Mouse (Mus musculus): ENCODE measurements at regions not wholly inside any gene's neighbourhood (a gene's known extent, or its start where the extent isn't known, plus 50 kb on each side); places are given as distances from the start of the nearest gene placed in this dataset.

- no peak for TF ChIP-seq POLR2A (IDR thresholded peaks at IDR 0.05; ENCODE audit: extremely low read depth, insufficient read depth, low read length)
- no peak for TF ChIP-seq CTCF (IDR thresholded peaks at IDR 0.05; ENCODE audit: low read depth, low read length)
- WGBS = 81% methylated on average over 5 of the region's 5 CpGs
- no peak overlapping the region for H3K9ac ChIP-seq (ENCODE audit: low read depth, low read length)
- H3K27ac ChIP-seq (replicated peaks; ENCODE audit: insufficient read depth, low read depth, low read length) = no peak overlapping the region
- H3K4me1 ChIP-seq (ENCODE audit: control insufficient read depth, insufficient read depth, low read length) = no peaks in the 10 kb centered on the region
- no peaks in the 10 kb centered on the region for H3K27me3 ChIP-seq (ENCODE audit: control insufficient read depth, insufficient read depth, low read length)
- H3K36me3 ChIP-seq (ENCODE audit: control insufficient read depth, insufficient read depth, low read length) = no peaks in the 10 kb centered on the region
- no peaks in the 10 kb centered on the region for H3K79me2 ChIP-seq (ENCODE audit: control insufficient read depth, insufficient read depth, low read length)
- no peak for DNase-seq (ENCODE audit: extremely low read depth, low read depth, low spot score)
- H3K4me3 ChIP-seq (ENCODE audit: insufficient read depth, low read depth, low read length) = no peak overlapping the region
Observed at GRCm38 (mm10) chr7:51722420-51722819, 100.6 kb downstream of the Slc17a6 start.

GRCm38 (mm10) chr7:51723955-51724354, 102.1 kb downstream of the Slc17a6 start:
- no peak overlapping the region for H3K27ac ChIP-seq (replicated peaks; ENCODE audit: insufficient read depth, low read depth, low read length)
- H3K27me3 ChIP-seq (ENCODE audit: control insufficient read depth, insufficient read depth, low read length) = no peaks in the 10 kb centered on the region
- H3K4me3 ChIP-seq (ENCODE audit: insufficient read depth, low read depth, low read length) = no peak overlapping the region
- H3K79me2 ChIP-seq (ENCODE audit: control insufficient read depth, insufficient read depth, low read length) = no peaks in the 10 kb centered on the region
- 50% methylated on average over 5 of the region's 5 CpGs for WGBS
- no peaks in the 10 kb centered on the region for H3K36me3 ChIP-seq (ENCODE audit: control insufficient read depth, insufficient read depth, low read length)
- H3K9ac ChIP-seq (ENCODE audit: low read depth, low read length) = no peak overlapping the region
- no peaks in the 10 kb centered on the region for H3K4me1 ChIP-seq (ENCODE audit: control insufficient read depth, insufficient read depth, low read length)
- peak; percentile 1 for DNase-seq (ENCODE audit: extremely low read depth, low read depth, low spot score)
- TF ChIP-seq CTCF (IDR thresholded peaks at IDR 0.05; ENCODE audit: low read depth, low read length) (no peak), POLR2A (IDR thresholded peaks at IDR 0.05; ENCODE audit: extremely low read depth, insufficient read depth, low read length) (no peak)

GRCm38 (mm10) chr7:51736285-51736684, 114.5 kb downstream of the Slc17a6 start:
- Histone ChIP-seq H3K27ac (replicated peaks; ENCODE audit: insufficient read depth, low read depth, low read length) (no peak overlapping the region), H3K4me1 (ENCODE audit: control insufficient read depth, insufficient read depth, low read length) (no peaks in the 10 kb centered on the region), H3K27me3 (ENCODE audit: control insufficient read depth, insufficient read depth, low read length) (no peaks in the 10 kb centered on the region), H3K79me2 (ENCODE audit: control insufficient read depth, insufficient read depth, low read length) (no peaks in the 10 kb centered on the region), H3K4me3 (ENCODE audit: insufficient read depth, low read depth, low read length) (no peak overlapping the region), H3K9ac (ENCODE audit: low read depth, low read length) (no peak overlapping the region), H3K36me3 (ENCODE audit: control insufficient read depth, insufficient read depth, low read length) (no peaks in the 10 kb centered on the region)
- no peak for DNase-seq (ENCODE audit: extremely low read depth, low read depth, low spot score)
- TF ChIP-seq CTCF (IDR thresholded peaks at IDR 0.05; ENCODE audit: low read depth, low read length) = no peak
- TF ChIP-seq POLR2A (IDR thresholded peaks at IDR 0.05; ENCODE audit: extremely low read depth, insufficient read depth, low read length) = no peak
- whole genome bisulfite sequencing = 48% methylated on average over 2 of the region's 2 CpGs

- no peak for TF ChIP-seq POLR2A (IDR thresholded peaks at IDR 0.05; ENCODE audit: extremely low read depth, insufficient read depth, low read length)
- TF ChIP-seq CTCF (IDR thresholded peaks at IDR 0.05; ENCODE audit: low read depth, low read length) = no peak
- H3K79me2 ChIP-seq (ENCODE audit: control insufficient read depth, insufficient read depth, low read length) = no peaks in the 10 kb centered on the region
- H3K27ac ChIP-seq (replicated peaks; ENCODE audit: insufficient read depth, low read depth, low read length) = no peak overlapping the region
- H3K4me3 ChIP-seq (ENCODE audit: insufficient read depth, low read depth, low read length) = no peak overlapping the region
- H3K27me3 ChIP-seq (ENCODE audit: control insufficient read depth, insufficient read depth, low read length) = no peaks in the 10 kb centered on the region
- 88% methylated on average over 5 of the region's 5 CpGs for WGBS
- no peak for DNase-seq (ENCODE audit: extremely low read depth, low read depth, low spot score)
- H3K9ac ChIP-seq (ENCODE audit: low read depth, low read length) = no peak overlapping the region
- no peaks in the 10 kb centered on the region for H3K4me1 ChIP-seq (ENCODE audit: control insufficient read depth, insufficient read depth, low read length)
- no peaks in the 10 kb centered on the region for H3K36me3 ChIP-seq (ENCODE audit: control insufficient read depth, insufficient read depth, low read length)
Observed at GRCm38 (mm10) chr7:51739590-51739989, 117.8 kb downstream of the Slc17a6 start.

GRCm38 (mm10) chr7:51740928-51741327, 119.1 kb downstream of the Slc17a6 start:
- no peak for DNase-seq (ENCODE audit: extremely low read depth, low read depth, low spot score)
- WGBS = 72% methylated on average over 5 of the region's 5 CpGs
- no peak overlapping the region for H3K27ac ChIP-seq (replicated peaks; ENCODE audit: insufficient read depth, low read depth, low read length)

GRCm38 (mm10) chr7:51742720-51743119, 119.1 kb upstream of the Gas2 start:
- Histone ChIP-seq H3K4me1 (ENCODE audit: control insufficient read depth, insufficient read depth, low read length) (no peaks in the 10 kb centered on the region), H3K9ac (ENCODE audit: low read depth, low read length) (no peak overlapping the region), H3K36me3 (ENCODE audit: control insufficient read depth, insufficient read depth, low read length) (no peaks in the 10 kb centered on the region), H3K27me3 (ENCODE audit: control insufficient read depth, insufficient read depth, low read length) (no peaks in the 10 kb centered on the region), H3K4me3 (ENCODE audit: insufficient read depth, low read depth, low read length) (no peak overlapping the region), H3K79me2 (ENCODE audit: control insufficient read depth, insufficient read depth, low read length) (no peaks in the 10 kb centered on the region), H3K27ac (replicated peaks; ENCODE audit: insufficient read depth, low read depth, low read length) (no peak overlapping the region)
- DNase-seq (ENCODE audit: extremely low read depth, low read depth, low spot score) = no peak
- 71% methylated on average over 2 of the region's 2 CpGs for WGBS
- TF ChIP-seq CTCF (IDR thresholded peaks at IDR 0.05; ENCODE audit: low read depth, low read length) (no peak), POLR2A (IDR thresholded peaks at IDR 0.05; ENCODE audit: extremely low read depth, insufficient read depth, low read length) (no peak)

More at GRCm38 (mm10) chr7:51740928-51741327, 119.1 kb downstream of the Slc17a6 start:
- no peak for TF ChIP-seq POLR2A (IDR thresholded peaks at IDR 0.05; ENCODE audit: extremely low read depth, insufficient read depth, low read length)
- no peak for TF ChIP-seq CTCF (IDR thresholded peaks at IDR 0.05; ENCODE audit: low read depth, low read length)
- no peaks in the 10 kb centered on the region for H3K36me3 ChIP-seq (ENCODE audit: control insufficient read depth, insufficient read depth, low read length)
- H3K9ac ChIP-seq (ENCODE audit: low read depth, low read length) = no peak overlapping the region
- no peaks in the 10 kb centered on the region for H3K79me2 ChIP-seq (ENCODE audit: control insufficient read depth, insufficient read depth, low read length)
- H3K4me3 ChIP-seq (ENCODE audit: insufficient read depth, low read depth, low read length) = no peak overlapping the region
- H3K27me3 ChIP-seq (ENCODE audit: control insufficient read depth, insufficient read depth, low read length) = no peaks in the 10 kb centered on the region
- no peaks in the 10 kb centered on the region for H3K4me1 ChIP-seq (ENCODE audit: control insufficient read depth, insufficient read depth, low read length)

Measured in liver, adult 2 months (tissue).